Mouse (Mus musculus) testis, postnatal 14 days (tissue): ENCODE measurements at regions not wholly inside any gene's neighbourhood (a gene's known extent, or its start where the extent isn't known, plus 50 kb on each side); places are given as distances from the start of the nearest gene placed in this dataset.

Source experiments
- DNase-seq: peaks from one replicate; pipeline ENCODE4 v3.0.0; 2021; ENCODE audit warnings: low spot score

DNA sequence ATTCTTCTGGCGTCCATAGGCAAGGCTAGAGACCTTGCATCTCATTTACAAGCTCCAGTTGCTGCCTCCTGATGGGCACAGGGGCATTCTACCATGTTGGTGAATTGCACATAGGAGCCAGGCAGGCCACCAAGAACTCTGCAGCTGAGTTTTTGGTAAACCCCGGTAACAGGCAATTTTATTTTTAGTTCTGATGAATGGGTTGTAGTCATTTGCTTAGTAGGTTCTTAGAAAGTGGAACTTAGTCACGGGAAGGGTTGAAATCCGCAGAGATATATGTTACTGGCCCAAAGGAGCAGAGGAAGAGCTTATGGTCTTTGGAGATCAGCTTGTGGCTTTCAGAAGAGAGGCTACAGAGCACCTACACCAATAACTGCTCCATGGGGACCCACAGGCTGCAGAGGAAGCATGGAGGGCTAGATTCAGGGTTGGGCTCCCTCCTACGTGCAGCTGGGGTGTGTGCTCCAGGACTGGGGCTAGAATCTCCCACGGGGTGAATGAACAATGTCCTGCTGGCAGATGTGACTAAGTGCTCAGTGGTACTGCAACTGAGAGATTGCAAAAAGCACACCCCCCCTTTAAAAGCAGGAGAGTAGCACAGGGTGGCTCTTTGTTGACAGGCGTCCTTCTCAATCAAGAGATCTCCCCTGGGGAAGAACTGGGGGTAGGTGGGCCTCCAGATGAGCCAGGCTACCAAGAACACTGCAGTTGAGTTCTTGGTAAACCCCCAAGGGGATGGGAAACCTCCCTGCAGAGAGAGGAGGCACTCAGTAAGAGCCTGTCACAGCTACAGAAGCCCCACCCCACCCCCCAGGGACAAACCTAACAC is 65.6 kb upstream of the Med13l start:
- no peak for DNase-seq

- DNase-seq = no peak
These were observed 65.1 kb upstream of the Med13l start for GRCm38 (mm10) chr5:118495478-118495760.

GRCm38 (mm10) chr5:118501624-118502023 is 58.9 kb upstream of the Med13l start:
- no peak for DNase-seq

DNA sequence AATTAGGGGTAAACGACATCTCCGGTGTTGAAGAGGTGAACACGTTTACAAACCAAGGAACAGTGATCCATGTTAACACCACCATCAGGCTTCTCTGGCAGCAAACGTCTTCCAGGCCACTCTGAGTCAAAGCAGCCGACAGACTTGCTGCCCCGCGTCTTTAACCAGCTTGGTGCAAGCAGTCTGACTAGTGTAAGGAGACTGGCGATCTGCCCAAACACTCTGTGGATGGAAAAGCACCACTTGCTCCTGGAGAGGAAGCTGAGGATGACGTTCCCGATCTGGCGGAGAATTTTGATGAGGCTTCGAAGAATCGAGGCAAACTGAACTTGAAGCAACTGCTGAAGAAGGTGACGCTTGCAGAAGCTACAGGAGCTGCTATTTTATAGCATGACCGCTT is 57.5 kb upstream of the Med13l start:
- no peak for DNase-seq

GRCm38 (mm10) chr5:118504170-118504569 is 56.3 kb upstream of the Med13l start:
- DNase-seq = peak; percentile 35

DNA sequence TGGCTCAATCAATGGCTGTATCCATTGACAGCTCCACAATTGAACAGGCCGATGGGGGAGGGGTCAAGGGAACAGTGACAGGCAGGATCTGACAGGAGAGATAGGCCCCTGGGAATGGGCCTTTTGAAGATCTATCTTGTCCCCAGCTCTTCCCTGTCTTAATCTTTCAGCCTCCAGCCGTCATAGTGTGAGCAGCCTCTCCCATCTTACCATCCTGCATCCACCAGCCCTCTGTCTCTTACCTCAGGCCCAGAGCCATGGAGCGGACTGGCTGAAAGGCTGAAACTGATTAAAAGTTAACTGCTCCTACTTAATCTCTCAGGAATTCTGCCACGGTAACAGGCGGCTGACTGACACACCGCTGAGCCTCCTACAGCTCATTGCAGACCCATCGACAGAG is 55.6 kb upstream of the Med13l start:
- DNase-seq = no peak

GRCm38 (mm10) chr5:118509871-118510270 is 50.6 kb upstream of the Med13l start:
- DNase-seq = no peak
